Comparison of ENCODE assay signal across 21 mouse cellular contexts in the genomic region with DNA sequence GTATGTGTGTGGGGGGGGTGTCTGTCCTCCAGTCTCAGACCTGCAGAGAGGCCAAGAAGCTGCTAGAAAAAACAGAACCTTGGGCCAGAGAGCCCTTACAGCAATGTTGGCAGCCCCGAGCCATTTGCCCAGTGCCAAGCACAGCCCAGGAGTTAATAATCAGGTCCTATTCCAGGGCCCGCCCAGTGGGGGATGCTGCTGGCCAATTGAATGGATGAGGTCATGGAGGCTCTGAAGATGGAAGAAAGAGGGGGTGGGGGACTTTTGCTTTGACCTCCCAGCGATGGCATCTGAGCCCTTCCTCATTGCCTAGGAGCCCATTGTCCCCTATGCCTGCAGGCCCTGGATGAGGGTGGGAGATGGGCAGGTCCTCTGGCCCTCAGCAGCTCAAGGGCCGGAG. TPM values are rescaled to one million over a fixed set of nuclear protein-coding genes. Genes with fewer than 3 reads are reported as not detected.
DNase-seq lines count a peak whose midpoint lies in the region; ATAC-seq and TF ChIP-seq lines count a peak whose summit lies in the region.
"Had no signal": no experiment of that assay in that cellular context is flagged by ENCODE, and none has a peak within 500 bp of the region (broad histone marks: within the 10 kb centered on the region; RNA-seq: fewer than 3 reads in every experiment).

No protein-coding gene starts in this region.

- ATAC-seq in midbrain, postnatal 0 days (ENCODE audit: low FRiP score), result no peak
- no peak for ATAC-seq in midbrain, embryonic 16.5 days
- ATAC-seq: Patski had no signal

- no peak overlapping the region for H3K4me2 ChIP-seq in midbrain, postnatal 0 days (ENCODE audit: low read depth, low read length, poor library complexity, severe bottlenecking)
- H3K4me2 ChIP-seq in midbrain, embryonic 16.5 days (ENCODE audit: low read length), result no peak overlapping the region
- H3K4me2 ChIP-seq: heart, embryonic 15.5 days; liver, embryonic 11.5 days had no signal

- TF ChIP-seq CTCF in midbrain, postnatal 0 days (IDR thresholded peaks at IDR 0.05), result no peak
- TF ChIP-seq CTCF in cerebellum, adult 2 months (IDR thresholded peaks at IDR 0.05; ENCODE audit: borderline replicate concordance, insufficient read depth, low read depth, low read length), result no peak

- H3K9me3 ChIP-seq in midbrain, postnatal 0 days (ENCODE audit: low read length), result no peaks in the 10 kb centered on the region
- 0 out of 2 replicates have a peak, but pooled peaks cover 2% of the 10 kb centered on the region for H3K9me3 ChIP-seq in midbrain, embryonic 16.5 days (replicated peaks; ENCODE audit: control insufficient read depth, low read length, poor library complexity, severe bottlenecking)
- H3K9me3 ChIP-seq: heart, embryonic 15.5 days had no signal

- no peak for TF ChIP-seq POLR2A in cerebellum, adult 2 months (IDR thresholded peaks at IDR 0.05; ENCODE audit: borderline replicate concordance, insufficient read depth, low read length)

- H3K9ac ChIP-seq in midbrain, postnatal 0 days (replicated peaks; ENCODE audit: low read length, poor library complexity, severe bottlenecking), result no peak overlapping the region
- H3K9ac ChIP-seq in midbrain, embryonic 16.5 days (ENCODE audit: low read depth, low read length), result no peak overlapping the region
- H3K9ac ChIP-seq: heart, embryonic 15.5 days had no signal

- DNase-seq in cerebellum, adult 11 months, result peak; percentile 51
- DNase-seq in cerebellum, postnatal 4 days (ENCODE audit: low spot score in 2 of 2), result no peak
- DNase-seq in midbrain, postnatal 0 days (ENCODE audit: low spot score), result peak; percentile 39
- peak; percentile 55 to 71 for DNase-seq in cerebellum, adult 2 months
- DNase-seq in fibroblast of lung, adult 2 months (ENCODE audit: low read depth), result peak; percentile 25
- no peak for DNase-seq in frontal cortex, postnatal 36 days (ENCODE audit: low spot score in 2 of 2)
- no peak for DNase-seq in right cerebral cortex, postnatal 4 days
- DNase-seq: B cell, adult 2 months; gastrocnemius, postnatal 10 days; heart, adult 2 months; kidney, adult 2 months; kidney, postnatal 10 days; lung, adult 18-20 months; lung, postnatal 14 days; right cerebral cortex, adult 18-20 months; thymus, postnatal 25 days had no signal

- WGBS in midbrain, postnatal 0 days, result 47% methylated on average over 4 of the region's 4 CpGs
- 50% methylated on average over 4 of the region's 4 CpGs for WGBS in midbrain, embryonic 16.5 days
- 22% methylated on average over 4 of the region's 4 CpGs for WGBS in cerebellum, adult 2 months

- no peak overlapping the region for H3K27ac ChIP-seq in midbrain, postnatal 0 days (ENCODE audit: low read depth, low read length)
- no peak overlapping the region for H3K27ac ChIP-seq in midbrain, embryonic 16.5 days (ENCODE audit: low read length)
- peak overlapping the region; percentile 96 for H3K27ac ChIP-seq in cerebellum, adult 2 months (ENCODE audit: insufficient read depth, low read length)
- H3K27ac ChIP-seq: heart, adult 2 months; heart, embryonic 15.5 days had no signal

- H3K4me3 ChIP-seq in midbrain, postnatal 0 days (ENCODE audit: low read depth, low read length), result no peak overlapping the region
- no peak overlapping the region for H3K4me3 ChIP-seq in midbrain, embryonic 16.5 days (ENCODE audit: low read depth, low read length)
- H3K4me3 ChIP-seq in cerebellum, adult 2 months (replicated peaks; ENCODE audit: insufficient read depth, low read depth, low read length), result peak overlapping the region; percentile 35
- H3K4me3 ChIP-seq: heart, adult 2 months; heart, embryonic 15.5 days had no signal

- peaks cover 33% of the 10 kb centered on the region for H3K27me3 ChIP-seq in midbrain, postnatal 0 days (ENCODE audit: insufficient read depth, low read length)
- peaks cover 38% of the 10 kb centered on the region for H3K27me3 ChIP-seq in midbrain, embryonic 16.5 days (ENCODE audit: control insufficient read depth, insufficient read depth, low read depth, low read length)
- H3K27me3 ChIP-seq in cerebellum, adult 2 months (ENCODE audit: control insufficient read depth, insufficient read depth, low read length), result no peaks in the 10 kb centered on the region

- H3K36me3 ChIP-seq in midbrain, postnatal 0 days (ENCODE audit: insufficient read depth, low read length), result no peaks in the 10 kb centered on the region
- no peaks in the 10 kb centered on the region for H3K36me3 ChIP-seq in midbrain, embryonic 16.5 days (ENCODE audit: control insufficient read depth, insufficient read depth, low read length)
- H3K36me3 ChIP-seq: heart, embryonic 15.5 days had no signal

- H3K4me1 ChIP-seq in midbrain, postnatal 0 days (ENCODE audit: insufficient read depth, low read length), result peaks cover 18% of the 10 kb centered on the region; the same call in 1 of the 2 replicates
- H3K4me1 ChIP-seq in midbrain, embryonic 16.5 days (ENCODE audit: control insufficient read depth, insufficient read depth, low read length), result peaks cover 29% of the 10 kb centered on the region; the same call in 1 of the 2 replicates
- peaks cover 46% of the 10 kb centered on the region for H3K4me1 ChIP-seq in cerebellum, adult 2 months (ENCODE audit: control insufficient read depth, insufficient read depth, low read length)

RNA-seq across cellular contexts. Expression of a gene that starts 4.0 kb away (rescaled TPM):
- 3.6 and 4.7 TPM in 2 replicates for total RNA-seq in midbrain, postnatal 0 days (2014; rRNA removed)
- polyA plus RNA-seq in midbrain, postnatal 0 days (2015; fragmentation: Nextera tagmentation; extraction: Ambion mirVana), result 5.5 and 8.2 TPM in 2 replicates
- 6.8 and 23.7 TPM in 2 replicates for polyA plus RNA-seq in midbrain, embryonic 16.5 days (2015; fragmentation: Nextera tagmentation; extraction: Ambion mirVana)
- 95.4 and 102 TPM in 2 replicates for polyA plus RNA-seq in cerebellum, adult 2 months (2012; rRNA removed)
- total RNA-seq: hematopoietic stem cell, adult 5-6 weeks had no signal

RNA-seq across cellular contexts. Expression of a gene that starts 55.0 kb away (rescaled TPM):
- total RNA-seq in midbrain, postnatal 0 days (2014; rRNA removed), result 203 and 212 TPM in 2 replicates
- 149 and 156 TPM in 2 replicates for polyA plus RNA-seq in midbrain, postnatal 0 days (2015; fragmentation: Nextera tagmentation; extraction: Ambion mirVana)
- polyA plus RNA-seq in midbrain, embryonic 16.5 days (2015; fragmentation: Nextera tagmentation; extraction: Ambion mirVana), result 173 and 181 TPM in 2 replicates
- 114 and 124 TPM in 2 replicates for polyA plus RNA-seq in cerebellum, adult 2 months (2012; rRNA removed)

Comparison
In these comparisons a context has a peak if more than half of its experiments do, and no peak if none do; other contexts are left out.
1. DNase-seq: peak in cerebellum, adult 11 months (single experiment), midbrain, postnatal 0 days (single experiment), cerebellum, adult 2 months (2 of 2) and fibroblast of lung, adult 2 months (single experiment); none in cerebellum, postnatal 4 days (0 of 2), frontal cortex, postnatal 36 days (0 of 2) and right cerebral cortex, postnatal 4 days (single experiment).